Mouse (Mus musculus): Measurements from ENCODE around the gene Nckap1. TPM values are rescaled to one million over a fixed set of nuclear protein-coding genes. Genes with fewer than 3 reads are reported as not detected.

Gene Nckap1
- total RNA-seq (2021) (100 to 1,000 TPM; 133 to 162 TPM), polyA plus RNA-seq (2012; rRNA removed) (13.5 and 18.4 TPM in 2 replicates)
- long read RNA-seq, full-length matches to known transcripts: 60 of 86 reads
- long read RNA-seq, partial matches to known transcripts: 9 of 86 reads
- long read RNA-seq, other reads (novel, unspliced or antisense): 17 of 86 reads

DNA sequence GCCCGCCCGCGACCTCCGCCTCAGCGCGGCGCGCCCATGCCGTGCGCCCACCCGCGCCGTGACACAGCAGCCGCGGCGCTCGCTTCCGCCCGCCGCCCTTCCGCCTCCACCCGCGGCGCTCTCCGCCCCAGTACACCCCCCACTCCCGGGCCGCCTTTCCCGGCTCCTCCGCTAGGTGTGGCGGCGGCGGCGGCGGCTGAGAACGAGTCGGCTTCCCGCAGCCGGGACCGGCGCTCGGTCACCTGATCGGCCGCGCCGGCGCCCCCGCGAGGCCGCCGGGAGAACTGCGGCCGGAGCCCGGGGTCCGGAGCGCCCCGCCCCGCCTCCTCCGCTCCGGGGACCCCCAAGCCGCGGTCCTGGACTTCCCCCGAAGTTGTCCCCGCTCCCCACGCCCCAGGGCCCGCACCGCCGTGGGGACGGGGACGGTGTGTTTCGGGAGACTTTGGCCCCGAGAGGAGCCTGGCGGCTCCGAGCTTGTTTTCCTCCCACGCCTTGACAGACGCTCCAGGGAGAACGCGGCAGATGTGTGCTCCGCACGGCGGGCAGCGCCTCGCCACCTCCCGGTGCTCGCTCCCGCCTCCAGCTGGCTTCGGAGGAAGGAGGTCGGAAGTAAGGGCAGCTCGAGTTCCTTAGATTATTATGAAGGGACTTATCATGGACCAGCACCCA is at the start of gene Nckap1:
TSS of gene Nckap1 (minus strand) at position 338 of the 669 bp plus-strand sequence.
- DNase-seq: peak; percentile 95

GRCm38 (mm10) chr2:80624523-80624922 is 43.3 kb upstream of the Nckap1 start:
- no peak for DNase-seq

- no peak for DNase-seq
Measured at GRCm38 (mm10) chr2:80621921-80622320, 40.7 kb upstream of the Nckap1 start.

DNA sequence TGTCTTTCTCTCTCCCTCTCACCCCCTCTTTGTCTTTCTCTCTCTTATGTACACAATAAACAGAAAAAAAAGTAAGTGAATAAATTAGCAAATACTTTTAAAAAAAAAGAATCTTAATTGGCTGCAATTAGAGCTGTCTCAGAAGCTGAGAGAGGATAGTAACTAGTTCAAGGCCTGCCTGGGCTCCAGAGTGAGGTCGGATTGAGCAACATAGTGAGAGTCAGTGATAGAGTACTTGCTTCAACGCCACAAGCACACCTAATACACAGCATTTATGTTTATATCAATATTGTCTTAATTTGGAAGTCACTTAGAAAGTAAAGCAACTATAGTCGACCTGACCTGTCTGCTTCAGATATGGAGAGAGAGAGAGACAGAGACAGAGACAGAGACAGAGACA is 37.8 kb upstream of the Nckap1 start:
- DNase-seq: peak; percentile 52

GRCm38 (mm10) chr2:80616854-80617737 is 35.9 kb upstream of the Nckap1 start, which contains the start of the genes Dusp19 and Nup35:
Dusp19 (plus strand) TSS chr2:80617045.
Nup35 (plus strand) TSS chr2:80617236.
- peak; percentile 95 for DNase-seq

GRCm38 (mm10) chr2:80612796-80613195 is 31.6 kb upstream of the Nckap1 start:
- DNase-seq: no peak

GRCm38 (mm10) chr2:80612286-80612685 is 31.1 kb upstream of the Nckap1 start:
- no peak for DNase-seq

DNA sequence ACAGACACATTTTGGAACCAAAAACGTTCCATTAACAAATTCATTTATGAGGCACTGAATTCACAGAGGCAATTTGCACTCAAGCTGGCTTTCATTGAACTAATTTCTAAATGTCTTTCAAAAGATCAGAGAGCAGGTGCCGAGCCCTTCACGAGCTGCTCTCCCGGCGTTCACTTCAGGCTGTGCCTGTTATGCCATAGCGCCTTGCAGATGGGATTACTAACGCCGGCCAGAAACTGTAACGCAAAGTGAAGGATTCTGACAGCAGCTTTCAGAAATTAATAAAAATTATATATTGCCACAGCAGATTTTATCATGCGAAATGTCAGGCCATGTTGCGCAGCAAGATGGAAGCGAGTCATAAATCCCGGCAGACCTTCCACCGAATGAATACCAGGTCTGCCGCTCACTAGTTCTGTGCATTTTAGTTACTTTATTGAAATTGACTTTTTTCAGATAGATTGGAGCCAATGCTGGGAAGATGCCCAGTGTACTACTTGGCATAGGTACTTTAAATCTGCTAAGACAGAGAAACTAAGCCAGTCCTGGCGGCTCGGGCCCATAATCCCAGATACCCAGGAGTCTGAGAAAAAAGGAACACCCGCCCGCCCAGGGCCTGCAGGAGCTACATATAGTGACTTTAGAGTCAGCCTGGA is 22.7 kb upstream of the Nckap1 start:
- DNase-seq: no peak

DNA sequence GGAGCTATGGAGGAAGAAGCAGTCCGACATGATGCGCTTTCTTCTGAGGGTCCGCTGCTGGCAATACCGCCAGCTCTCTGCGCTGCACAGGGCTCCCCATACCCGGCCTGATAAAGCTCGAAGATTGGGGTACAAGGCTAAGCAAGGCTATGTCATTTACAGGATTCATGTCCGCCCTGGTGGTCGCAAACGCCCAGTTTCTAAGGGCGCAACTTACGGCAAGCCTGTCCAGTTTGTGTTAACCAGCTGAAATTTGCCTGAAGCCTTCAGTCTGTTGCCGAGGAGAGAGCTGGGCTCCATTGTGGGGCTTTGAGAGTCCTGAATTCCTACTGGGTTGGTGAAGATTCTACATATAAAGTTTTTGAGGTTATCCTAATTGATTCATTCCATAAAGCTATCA is 21.6 kb upstream of the Nckap1 start:
- no peak for DNase-seq

DNA sequence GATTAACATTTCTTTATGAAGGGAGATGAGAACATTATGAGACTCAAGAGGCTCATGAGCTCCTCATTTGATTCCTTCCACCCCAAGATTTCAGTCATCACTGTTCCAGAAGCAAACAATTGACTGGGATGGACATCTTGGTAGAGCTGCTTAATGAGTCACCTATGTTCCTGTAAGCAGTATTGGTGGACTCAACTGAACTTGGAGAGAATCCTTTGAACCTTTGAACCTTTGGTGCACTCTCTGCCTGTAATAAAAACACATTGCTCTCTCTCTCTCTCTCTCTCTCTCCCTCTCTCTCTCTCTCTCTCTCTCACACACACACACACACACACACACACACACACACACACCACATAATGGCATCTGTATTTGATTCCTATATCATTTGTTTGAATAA is 19.4 kb upstream of the Nckap1 start:
- no peak for DNase-seq

GRCm38 (mm10) chr2:80599850-80600249 is 18.7 kb upstream of the Nckap1 start:
- DNase-seq: no peak

DNA sequence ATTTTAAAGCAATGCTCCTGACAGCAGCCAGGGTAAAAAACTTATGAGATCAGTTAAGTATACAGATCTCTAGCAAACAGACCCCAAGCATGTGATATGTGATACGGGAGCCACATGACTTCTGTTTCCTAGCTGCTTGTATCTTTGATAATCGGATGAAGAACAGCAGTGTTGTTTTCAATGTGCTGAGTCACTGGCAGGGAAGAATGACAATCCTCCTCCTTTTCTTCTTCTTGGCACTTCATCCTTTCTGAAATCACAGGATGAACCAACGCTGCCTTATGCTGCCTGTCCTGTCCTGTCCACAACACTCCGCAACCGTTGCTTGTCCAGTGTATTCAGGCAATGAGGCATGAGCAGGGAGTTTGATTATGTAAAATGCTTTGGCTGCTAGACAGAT is 15.8 kb upstream of the Nckap1 start:
- no peak for DNase-seq

DNA sequence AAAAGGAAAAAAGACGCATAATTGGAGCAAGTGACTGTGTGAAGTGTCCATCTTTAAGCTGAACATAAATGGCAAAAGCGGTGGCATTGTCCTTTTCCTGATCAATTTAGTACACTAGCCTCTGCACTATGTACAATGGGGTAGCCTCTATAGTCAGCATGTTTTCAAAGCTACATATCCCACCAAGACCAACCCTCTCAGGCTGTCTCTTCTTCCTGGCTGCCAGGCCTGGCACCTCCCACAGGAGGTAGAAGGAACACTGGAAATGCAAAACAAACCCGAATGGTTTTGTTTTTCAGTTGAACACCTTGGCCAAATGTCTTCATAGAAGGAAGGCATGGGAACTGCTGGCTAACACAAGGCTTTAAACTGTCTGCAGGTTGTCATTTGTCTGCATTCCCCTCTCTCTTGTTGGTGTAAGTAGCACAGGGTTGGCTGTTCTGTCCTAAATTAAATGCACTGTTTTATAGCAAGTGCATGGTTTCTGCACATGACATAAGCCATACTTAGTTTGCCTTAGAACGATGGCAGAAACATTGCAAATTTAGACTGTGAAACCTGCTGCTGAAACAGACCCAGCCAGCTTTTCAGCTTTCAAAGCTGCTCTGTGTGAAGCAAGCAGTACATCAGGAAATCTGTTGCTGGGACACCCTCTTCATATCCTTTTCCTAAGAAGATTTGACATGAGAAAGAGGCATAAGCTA is 13.2 kb upstream of the Nckap1 start:
- no peak for DNase-seq

DNA sequence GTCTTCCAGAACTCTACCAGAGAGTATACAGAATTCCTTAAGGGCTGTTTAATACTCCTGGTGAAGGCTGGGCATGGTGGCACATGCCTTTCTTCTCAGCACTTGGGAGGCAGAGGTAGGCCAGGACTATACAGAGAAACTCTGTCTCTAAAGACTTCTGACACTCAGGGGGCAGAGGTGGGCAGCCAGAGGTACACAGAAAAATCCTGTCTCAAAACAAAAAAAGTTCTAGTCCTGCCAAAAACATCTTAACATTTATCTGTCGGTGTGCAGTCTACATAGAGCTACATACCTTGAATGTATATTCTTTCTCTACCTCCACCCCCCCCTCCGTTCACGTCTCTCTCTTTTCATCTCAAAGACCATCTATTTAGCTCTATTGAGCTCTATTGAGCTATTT is 1.2 kb upstream of the Nckap1 start:
- DNase-seq: no peak

GRCm38 (mm10) chr2:80580311-80580961 is 744 bp downstream of the Nckap1 start:
- DNase-seq: peak; percentile 68

GRCm38 (mm10) chr2:80579253-80579891 is 1.8 kb downstream of the Nckap1 start:
- no peak for DNase-seq

DNA sequence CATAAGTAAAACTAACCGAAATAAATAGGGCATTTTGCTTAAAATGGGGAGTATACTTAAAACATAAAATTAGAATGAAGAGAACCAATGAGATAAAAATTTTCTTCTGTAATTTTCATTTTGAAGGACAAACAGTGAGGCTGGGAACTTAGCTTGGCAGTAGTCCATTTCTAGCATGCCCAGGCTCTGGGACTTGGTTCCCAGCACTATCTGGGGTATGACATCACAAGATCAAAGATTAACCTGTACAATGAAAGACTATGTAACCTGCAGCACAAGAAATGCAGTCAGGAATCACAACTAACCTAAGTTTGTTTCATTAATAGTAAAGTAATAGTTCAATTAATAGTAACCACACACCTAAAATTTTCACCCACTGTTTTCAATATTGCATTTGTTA is 3.9 kb downstream of the Nckap1 start:
- no peak for DNase-seq

DNA sequence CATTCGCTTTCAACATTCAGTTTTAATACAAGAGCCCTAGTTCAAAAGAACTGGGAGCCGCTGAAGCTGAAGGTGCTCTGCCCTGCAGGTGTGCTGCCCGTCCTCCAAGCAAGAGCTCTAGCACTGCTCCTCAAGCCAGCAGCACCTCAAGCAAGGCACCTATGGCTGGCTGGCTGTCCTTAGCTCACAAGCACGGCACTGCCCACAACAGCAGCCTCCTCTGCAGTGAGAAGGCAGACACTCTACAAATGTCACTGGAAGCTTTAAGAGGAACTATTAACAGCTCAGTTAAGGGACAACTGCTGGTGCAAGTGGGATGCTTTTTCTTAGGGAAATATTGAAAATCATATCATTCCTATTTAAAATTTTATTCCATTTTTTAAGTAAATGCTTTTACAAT is 10.5 kb downstream of the Nckap1 start:
- DNase-seq: no peak

GRCm38 (mm10) chr2:80567411-80567810 is 13.8 kb downstream of the Nckap1 start:
- no peak for DNase-seq

DNA sequence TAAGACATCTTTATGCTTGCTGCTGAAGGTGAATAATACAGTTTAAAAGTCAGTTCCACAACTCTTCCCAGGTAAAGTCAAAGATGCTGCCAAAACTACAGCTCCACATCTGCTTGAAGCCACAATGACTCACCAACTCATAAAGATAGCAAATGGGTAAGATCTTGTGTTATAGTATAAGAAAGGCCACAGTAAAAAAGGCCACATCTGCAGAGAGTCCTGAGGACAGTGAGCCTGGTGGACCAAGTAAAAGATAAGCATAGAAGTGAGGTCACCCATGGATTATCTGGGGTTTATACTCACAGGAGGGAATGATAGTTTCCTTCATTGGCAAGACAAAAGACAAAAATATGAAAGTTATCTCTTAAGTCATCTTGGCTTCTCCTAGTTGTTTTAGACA is 18.9 kb downstream of the Nckap1 start:
- DNase-seq: no peak

- no peak for DNase-seq
Measured at GRCm38 (mm10) chr2:80561478-80561877, 19.7 kb downstream of the Nckap1 start.

All from adrenal gland, adult 2 months (tissue).